Mouse (Mus musculus): Measurements from ENCODE around the gene Rcc1l.

DNA sequence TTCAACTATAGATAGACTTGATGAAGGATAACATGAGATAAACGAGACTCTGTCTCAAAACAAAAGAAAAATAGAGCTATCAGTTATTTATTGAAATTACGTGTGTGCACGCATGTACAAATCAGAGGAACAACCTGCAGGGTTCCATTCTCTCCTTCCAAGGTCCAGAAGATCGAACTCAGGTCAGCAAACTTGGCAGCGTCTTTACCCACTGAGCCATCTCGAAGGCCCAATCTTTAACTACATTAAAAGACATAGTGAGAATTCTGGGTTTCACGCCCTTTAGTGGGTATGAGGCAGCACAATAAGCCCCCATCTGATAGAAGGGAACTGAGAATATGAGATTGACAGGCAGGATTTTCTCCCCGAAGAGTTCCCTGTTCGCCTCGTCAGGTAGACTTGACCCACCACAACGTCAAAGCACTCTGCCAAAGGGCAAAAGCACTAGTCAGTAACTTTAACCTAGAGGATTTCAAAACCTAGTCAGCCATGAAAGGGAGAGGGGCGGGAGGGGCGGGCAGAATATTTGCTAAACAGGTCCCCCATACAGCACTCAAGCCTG is 78.2 kb downstream of the Rcc1l start:
- no peak for TF ChIP-seq CTCF (conservative IDR thresholded peaks at IDR 0.05; ENCODE audit: low read length)
- no peak for TF ChIP-seq POU5F1 (IDR thresholded peaks at IDR 0.05; ENCODE audit: borderline replicate concordance, low read length)

All from E14TG2a.4 (cell line).